Mouse (Mus musculus) intestine, embryonic 15.5 days (tissue): Measurements from ENCODE around the gene Msantd4. TPM values are rescaled to one million over a fixed set of nuclear protein-coding genes. Genes with fewer than 3 reads are reported as not detected.
"Not testable (repeated sequence)": the region's sequence is repeated elsewhere in the genome, so short reads cannot be mapped to it uniquely, and the experiment has no call there.

Source experiments
- ATAC-seq: fragments of 200-750 bp; cut with Nextera tagmentation; 2 replicates; pipeline ENCODE4 v1.8.0; 2017; ENCODE audit warnings: moderate TSS enrichment, moderate library complexity
- H3K27ac ChIP-seq: fragments of 300-500 bp; sonication (generic); 2 replicates; pipeline ENCODE4 v1.5.1; 2015; ENCODE audit warnings: mild to moderate bottlenecking, inconsistent platforms
- H3K27me3 ChIP-seq: fragments of 300-500 bp; sonication (generic); replicated peaks from 2 replicates; pipeline ENCODE4 v1.6.1; 2015; ENCODE audit warnings: inconsistent platforms
- H3K36me3 ChIP-seq: fragments of 300-500 bp; sonication (generic); 2 replicates; pipeline ENCODE4 v1.6.1; 2015; ENCODE audit warnings: inconsistent platforms
- H3K4me1 ChIP-seq: fragments of 300-500 bp; sonication (generic); replicated peaks from 2 replicates; pipeline ENCODE4 v1.6.1; 2015; ENCODE audit warnings: inconsistent platforms
- H3K4me2 ChIP-seq: fragments of 300-500 bp; sonication (generic); replicated peaks from 2 replicates; pipeline ENCODE4 v1.6.1; 2015; ENCODE audit warnings: mild to moderate bottlenecking, inconsistent platforms
- H3K4me3 ChIP-seq: fragments of 300-500 bp; sonication (generic); replicated peaks from 2 replicates; pipeline ENCODE4 v1.5.1; 2015; ENCODE audit warnings: inconsistent platforms
- H3K9ac ChIP-seq: fragments of 300-500 bp; sonication (generic); 2 replicates; pipeline ENCODE4 v1.6.1; 2015; ENCODE audit warnings: inconsistent platforms
- H3K9me3 ChIP-seq: fragments of 300-500 bp; sonication (generic); 2 replicates; pipeline ENCODE4 v1.6.1; 2016; ENCODE audit warnings: inconsistent platforms
- WGBS: fragments of 180-500 bp; shearing (Covaris S2); methylation state at CpG from one replicate; pipeline ENCODE4 v1.1.7; 2015; 5-methylcytosine and 5-hydroxymethylcytosine counted together
- polyA plus RNA-seq: library from polyadenylated mRNA; unstranded; fragments of >200 nt; fragmentation: Nextera tagmentation; extraction: Ambion mirVana; gene quantifications from 2 replicates; pipeline ENCODE4 v1.2.1, GENCODE M21; 2015

Msantd4 gene
- 36.3 and 39.1 TPM in 2 replicates for polyA plus RNA-seq

- Histone ChIP-seq H3K4me1 (no peaks in the 10 kb centered on the region), H3K27me3 (no peaks in the 10 kb centered on the region), H3K27ac (peak within 1 kb of the TSS; percentile 61), H3K4me3 (peak within 1 kb of the TSS; percentile 66), H3K9ac (peak within 1 kb of the TSS; percentile 54), H3K4me2 (peak within 1 kb of the TSS; percentile 59), H3K36me3 (no peaks in the 10 kb centered on the region), H3K9me3 (no peaks in the 10 kb centered on the region)
- ATAC-seq = peak; percentile 100
- WGBS = 3% methylated on average over 31 of the region's 31 CpGs
Observed at GRCm38 (mm10) chr9:4375828-4376639, at the start of gene Msantd4. Gene Msantd4 (plus strand): TSS chr9:4376562.

GRCm38 (mm10) chr9:4353163-4353562 lies 23.2 kb upstream of the Msantd4 start:
- H3K9ac ChIP-seq = no peak overlapping the region
- no peak overlapping the region for H3K4me3 ChIP-seq
- no peak overlapping the region for H3K27ac ChIP-seq
- no peaks in the 10 kb centered on the region for H3K27me3 ChIP-seq
- no peaks in the 10 kb centered on the region for H3K4me1 ChIP-seq
- WGBS = 80% methylated on average over 1 of the region's 1 CpGs
- H3K36me3 ChIP-seq = no peaks in the 10 kb centered on the region
- H3K4me2 ChIP-seq = no peak overlapping the region
- ATAC-seq = no peak
- no peaks in the 10 kb centered on the region for H3K9me3 ChIP-seq

GRCm38 (mm10) chr9:4376640-4377120 lies 318 bp downstream of the Msantd4 start:
- Histone ChIP-seq H3K4me3 (peak overlapping the region; percentile 66), H3K27me3 (no peaks in the 10 kb centered on the region), H3K9ac (peak overlapping the region; percentile 54), H3K4me2 (peak overlapping the region; percentile 59), H3K27ac (peak overlapping the region; percentile 61), H3K36me3 (no peaks in the 10 kb centered on the region), H3K9me3 (no peaks in the 10 kb centered on the region), H3K4me1 (no peaks in the 10 kb centered on the region)
- ATAC-seq = peak; percentile 85
- WGBS = 0% methylated on average over 15 of the region's 15 CpGs

- H3K4me2 ChIP-seq, H3K27me3 ChIP-seq, H3K4me1 ChIP-seq, ATAC-seq, H3K4me3 ChIP-seq, H3K9me3 ChIP-seq, H3K27ac ChIP-seq, H3K9ac ChIP-seq, H3K36me3 ChIP-seq: not testable (repeated sequence)
- WGBS = 92% methylated on average over 11 of the region's 11 CpGs
Observed at GRCm38 (mm10) chr9:4400801-4401200, 24.4 kb downstream of the Msantd4 start.

Other genes with a start within 250 kb of the Msantd4 start
- 27.9 and 34.1 TPM in 2 replicates for gene Aasdhppt, start 67.1 kb upstream of the Msantd4 start, polyA plus RNA-seq
- 5.1 and 5.9 TPM in 2 replicates for gene Kbtbd3, start 66.7 kb upstream of the Msantd4 start, polyA plus RNA-seq